Mouse (Mus musculus) midbrain, postnatal 0 days (tissue): ENCODE measurements at regions not wholly inside any gene's neighbourhood (a gene's known extent, or its start where the extent isn't known, plus 50 kb on each side); places are given as distances from the start of the nearest gene placed in this dataset.

ENCODE experiments used
- ATAC-seq: fragments of 200-750 bp; cut with Nextera tagmentation; 2 replicates; pipeline ENCODE4 v1.8.0; 2017; ENCODE audit warnings: moderate number of reproducible peaks, mild to moderate bottlenecking, moderate TSS enrichment, moderate library complexity; ENCODE audit not compliant: low FRiP score
- DNase-seq: peaks from one replicate; pipeline ENCODE4 v3.0.0-alpha.2; 2015; ENCODE audit warnings: low spot score
- H3K27ac ChIP-seq: fragments of 300-500 bp; sonication (generic); 2 replicates; pipeline ENCODE4 v1.5.1; 2014; ENCODE audit warnings: low read depth, mild to moderate bottlenecking, low read length, mixed read lengths
- H3K27me3 ChIP-seq: fragments of 300-500 bp; sonication (generic); 2 replicates; pipeline ENCODE4 v1.6.1; 2014; ENCODE audit warnings: low read length, control low read depth, mixed read lengths; ENCODE audit not compliant: insufficient read depth
- H3K36me3 ChIP-seq: fragments of 300-500 bp; sonication (generic); 2 replicates; pipeline ENCODE4 v1.6.1; 2014; ENCODE audit warnings: low read length, control low read depth, mixed read lengths; ENCODE audit not compliant: insufficient read depth
- H3K4me1 ChIP-seq: fragments of 300-500 bp; sonication (generic); 2 replicates; pipeline ENCODE4 v1.6.1; 2014; ENCODE audit warnings: mild to moderate bottlenecking, control low read depth, antibody characterized with exemption, low read length, mixed read lengths; ENCODE audit not compliant: insufficient read depth
- H3K4me2 ChIP-seq: fragments of 300-500 bp; sonication (generic); 2 replicates; pipeline ENCODE4 v1.6.1; 2014; ENCODE audit warnings: low read depth, mild to moderate bottlenecking, low read length, mixed read lengths; ENCODE audit not compliant: poor library complexity, severe bottlenecking
- H3K4me3 ChIP-seq: fragments of 300-500 bp; sonication (generic); 2 replicates; pipeline ENCODE4 v1.5.1; 2014; ENCODE audit warnings: low read depth, mild to moderate bottlenecking, low read length, moderate library complexity
- H3K9ac ChIP-seq: fragments of 300-500 bp; sonication (generic); replicated peaks from 2 replicates; pipeline ENCODE4 v1.6.1; 2014; ENCODE audit warnings: mild to moderate bottlenecking, low read length, moderate library complexity, mixed read lengths; ENCODE audit not compliant: poor library complexity, severe bottlenecking
- H3K9me3 ChIP-seq: fragments of 300-500 bp; sonication (generic); 2 replicates; pipeline ENCODE4 v1.6.1; 2016; ENCODE audit warnings: low read length, control low read depth
- CTCF ChIP-seq: IDR thresholded peaks from 2 replicates; pipeline ENCODE4 v1.5.1; 2016; ENCODE audit warnings: antibody characterized with exemption, mild to moderate bottlenecking
- WGBS: fragments of 180-500 bp; shearing (Covaris S2); extraction: QIAGEN DNeasy Blood & Tissue Kit; methylation state at CpG from one replicate; pipeline ENCODE4 v1.1.7; 2014; 5-methylcytosine and 5-hydroxymethylcytosine counted together

DNA sequence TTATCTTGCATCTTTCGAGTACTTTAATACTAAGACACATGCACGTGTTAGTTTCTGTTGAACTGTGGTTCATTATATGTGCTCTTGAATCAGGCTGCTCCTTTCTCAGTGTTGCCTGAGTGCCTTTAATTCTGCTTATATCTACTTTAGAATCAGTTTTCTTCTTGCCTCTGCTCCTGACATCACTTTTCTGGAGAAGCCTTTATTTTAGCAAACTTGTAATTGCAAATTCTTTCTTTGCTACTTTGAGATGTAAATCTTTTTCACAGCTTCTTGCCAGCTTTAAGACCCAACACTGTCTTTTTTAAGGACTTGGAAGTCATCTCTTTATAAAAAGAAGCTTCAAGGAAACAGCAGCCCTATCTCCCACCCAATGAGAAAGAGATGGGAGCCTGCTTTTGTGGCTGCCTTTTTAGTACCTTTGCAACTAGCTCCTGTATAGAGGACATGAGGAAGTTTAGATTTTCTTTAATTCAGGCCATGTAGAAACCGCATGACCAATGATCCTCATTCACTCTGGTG, 1527.4 kb downstream of the Rapgef2 start:
- H3K27me3 ChIP-seq: no peaks in the 10 kb centered on the region
- no peaks in the 10 kb centered on the region for H3K36me3 ChIP-seq
- H3K4me3 ChIP-seq: no peak overlapping the region
- no peak overlapping the region for H3K4me2 ChIP-seq
- H3K4me1 ChIP-seq: no peaks in the 10 kb centered on the region
- ATAC-seq (no peak), DNase-seq (no peak)
- H3K27ac ChIP-seq: no peak overlapping the region
- no peak overlapping the region for H3K9ac ChIP-seq
- WGBS: 80% methylated on average over 3 of the region's 3 CpGs
- H3K9me3 ChIP-seq: no peaks in the 10 kb centered on the region
- no peak for TF ChIP-seq CTCF

GRCm38 (mm10) chr3:77758295-77758694, 1528.0 kb downstream of the Rapgef2 start:
- Histone ChIP-seq H3K4me1 (no peaks in the 10 kb centered on the region), H3K4me2 (no peak overlapping the region), H3K36me3 (no peaks in the 10 kb centered on the region), H3K4me3 (no peak overlapping the region), H3K9ac (no peak overlapping the region), H3K27me3 (no peaks in the 10 kb centered on the region), H3K27ac (no peak overlapping the region), H3K9me3 (no peaks in the 10 kb centered on the region)
- ATAC-seq (no peak), DNase-seq (no peak)
- TF ChIP-seq CTCF: no peak
- 76% methylated on average over 1 of the region's 1 CpGs for WGBS

GRCm38 (mm10) chr3:77742146-77742545, 1544.2 kb downstream of the Rapgef2 start:
- peak; percentile 51 for DNase-seq
- no peak overlapping the region for H3K9ac ChIP-seq

GRCm38 (mm10) chr3:77717840-77718239, 1568.5 kb downstream of the Rapgef2 start:
- Histone ChIP-seq H3K4me1 (no peaks in the 10 kb centered on the region), H3K4me2 (no peak overlapping the region), H3K9me3 (no peaks in the 10 kb centered on the region), H3K36me3 (no peaks in the 10 kb centered on the region), H3K4me3 (no peak overlapping the region), H3K27me3 (no peaks in the 10 kb centered on the region), H3K27ac (no peak overlapping the region), H3K9ac (no peak overlapping the region)
- 83% methylated on average over 1 of the region's 1 CpGs for WGBS
- no peak for ATAC-seq
- no peak for DNase-seq
- TF ChIP-seq CTCF: no peak

More at GRCm38 (mm10) chr3:77742146-77742545, 1544.2 kb downstream of the Rapgef2 start:
- 92% methylated on average over 3 of the region's 3 CpGs for WGBS
- H3K36me3 ChIP-seq: no peaks in the 10 kb centered on the region
- no peaks in the 10 kb centered on the region for H3K9me3 ChIP-seq
- TF ChIP-seq CTCF: no peak
- H3K27me3 ChIP-seq: no peaks in the 10 kb centered on the region
- ATAC-seq: no peak
- H3K4me3 ChIP-seq: no peak overlapping the region
- no peak overlapping the region for H3K27ac ChIP-seq
- no peak overlapping the region for H3K4me2 ChIP-seq
- no peaks in the 10 kb centered on the region for H3K4me1 ChIP-seq

- Histone ChIP-seq H3K27ac (no peak overlapping the region), H3K27me3 (no peaks in the 10 kb centered on the region), H3K9me3 (no peaks in the 10 kb centered on the region), H3K4me2 (no peak overlapping the region), H3K4me3 (no peak overlapping the region), H3K36me3 (no peaks in the 10 kb centered on the region), H3K9ac (no peak overlapping the region), H3K4me1 (no peaks in the 10 kb centered on the region)
- DNase-seq (no peak), ATAC-seq (no peak)
- TF ChIP-seq CTCF: no peak
Measured at GRCm38 (mm10) chr3:77695571-77695970, 1590.7 kb downstream of the Rapgef2 start.

- H3K4me3 ChIP-seq: no peak overlapping the region
- TF ChIP-seq CTCF: no peak
- no peaks in the 10 kb centered on the region for H3K9me3 ChIP-seq
- H3K9ac ChIP-seq: no peak overlapping the region
- H3K27me3 ChIP-seq: no peaks in the 10 kb centered on the region
- 93% methylated on average over 2 of the region's 2 CpGs for WGBS
- DNase-seq (peak; percentile 5), ATAC-seq (no peak)
- H3K27ac ChIP-seq: no peak overlapping the region
- no peaks in the 10 kb centered on the region for H3K4me1 ChIP-seq
- no peaks in the 10 kb centered on the region for H3K36me3 ChIP-seq
- H3K4me2 ChIP-seq: no peak overlapping the region
Measured at GRCm38 (mm10) chr3:77666366-77666765, 1592.3 kb downstream of the Fstl5 start.
